Mouse (Mus musculus): ENCODE data around the gene Cirbp. TPM values are rescaled to one million over a fixed set of nuclear protein-coding genes. Genes with fewer than 3 reads are reported as not detected.
A peak's percentile ranks its signal among the peaks of the same experiment; 100 is the strongest.
"Not testable (repeated sequence)": the region's sequence is repeated elsewhere in the genome, so short reads cannot be mapped to it uniquely, and the experiment has no call there.

Gene Cirbp
- total RNA-seq, 1 experiment = 69.6 TPM

DNA sequence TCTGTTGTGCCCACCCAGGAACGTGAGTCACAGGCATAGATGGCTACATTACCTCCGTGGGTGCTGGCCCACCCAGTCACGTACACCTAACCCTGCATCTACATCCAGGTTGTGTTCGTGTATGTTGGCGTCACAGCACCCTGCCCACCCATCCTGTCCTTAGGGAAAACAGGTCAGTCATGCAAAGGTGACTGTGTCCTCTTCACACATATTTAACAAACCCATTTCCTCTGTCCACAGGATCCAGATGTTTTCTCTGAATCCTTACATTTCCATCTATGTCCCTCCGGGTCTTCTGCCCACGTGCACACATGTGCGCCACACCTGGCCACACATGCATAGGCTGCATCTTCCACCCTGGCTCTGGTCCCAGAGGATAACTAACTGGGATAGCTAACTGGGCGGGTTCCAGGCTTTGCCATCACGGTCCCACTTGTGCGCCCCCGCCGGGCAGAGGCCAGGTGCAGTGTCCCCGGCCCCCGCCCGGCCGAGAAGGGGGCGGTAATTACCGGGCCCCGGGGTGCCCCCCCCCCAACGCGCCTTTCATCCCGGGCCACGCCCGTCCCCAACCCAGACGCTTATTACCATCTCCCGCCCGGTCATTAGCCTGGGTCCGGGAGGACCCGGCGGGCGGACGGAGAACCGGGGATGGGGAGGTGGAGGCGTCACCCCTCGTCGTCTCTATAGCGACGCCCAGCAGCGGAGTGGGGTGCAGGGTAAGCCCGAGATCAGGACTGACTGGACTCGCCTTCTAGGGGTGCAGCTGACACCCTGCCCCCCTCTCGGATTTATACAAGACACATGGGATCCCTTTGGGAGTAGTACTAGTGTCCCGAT is 1.4 kb upstream of the Cirbp start:
- no peak for DNase-seq (ENCODE audit: low read depth, low spot score)
- in situ Hi-C loops (cut with MboI; ENCODE audit: low sequenced_read_pairs in 2 of 2, unreplicated experiment in 2 of 2) = no loop called here

GRCm38 (mm10) chr10:80164998-80165344 is 814 bp upstream of the Cirbp start:
- H3K36me3 ChIP-seq (ENCODE audit: control insufficient read depth, insufficient read depth, low read length, poor library complexity, severe bottlenecking) = peaks cover 4% of the 10 kb centered on the region
- no peaks in the 10 kb centered on the region for H3K9me3 ChIP-seq (ENCODE audit: control insufficient read depth, insufficient read depth, low read depth, low read length)
- TF ChIP-seq HCFC1 (IDR thresholded peaks at IDR 0.05; ENCODE audit: borderline replicate concordance, insufficient read depth, low read length) (peak; percentile 69; the same call in 1 of the 2 replicates), ZNF384 (IDR thresholded peaks at IDR 0.05; ENCODE audit: low read depth, low read length) (0 out of 2 replicates have a peak, but pooled peaks have one; percentile 23), CHD2 (IDR thresholded peaks at IDR 0.05; ENCODE audit: low read depth, low read length) (no peak), ZC3H11A (IDR thresholded peaks at IDR 0.05; ENCODE audit: borderline replicate concordance, low read depth, low read length) (peak; percentile 98), MAFK (IDR thresholded peaks at IDR 0.05; ENCODE audit: insufficient read depth, low read depth, low read length) (0 out of 2 replicates have a peak, but pooled peaks have one; percentile 9)
- no peak overlapping the region for H3K9ac ChIP-seq (ENCODE audit: insufficient read depth, low read depth, low read length, poor library complexity, severe bottlenecking)
- H3K4me3 ChIP-seq (ENCODE audit: insufficient read depth in 1 of 2, low read depth in 1 of 2, low read length in 2 of 2, poor library complexity in 1 of 2, severe bottlenecking in 1 of 2) = peak overlapping the region; percentile 20 to 44; a peak in 2 of 4 replicates
- DNase-seq (ENCODE audit: low read depth, low spot score) = peak; percentile 85
- in situ Hi-C loops (cut with MboI; ENCODE audit: low sequenced_read_pairs in 2 of 2, unreplicated experiment in 2 of 2) = no loop called here
- H3K4me1 ChIP-seq (ENCODE audit: control insufficient read depth in 2 of 2, insufficient read depth in 2 of 2, low read length in 2 of 2, poor library complexity in 1 of 2) = peaks cover 11 to 32% of the 10 kb centered on the region in 2 experiments
- no peak overlapping the region for H3K27ac ChIP-seq (ENCODE audit: insufficient read depth, low read depth, low read length, poor library complexity, severe bottlenecking)

More for the DNA sequence above, 1.4 kb upstream of the Cirbp start:
- no peak overlapping the region for H3K27ac ChIP-seq (ENCODE audit: insufficient read depth, low read depth, low read length, poor library complexity, severe bottlenecking)
- no peaks in the 10 kb centered on the region for H3K9me3 ChIP-seq (ENCODE audit: control insufficient read depth, insufficient read depth, low read depth, low read length)
- TF ChIP-seq ZC3H11A (IDR thresholded peaks at IDR 0.05; ENCODE audit: borderline replicate concordance, low read depth, low read length) (no peak), HCFC1 (IDR thresholded peaks at IDR 0.05; ENCODE audit: borderline replicate concordance, insufficient read depth, low read length) (no peak), MAFK (IDR thresholded peaks at IDR 0.05; ENCODE audit: insufficient read depth, low read depth, low read length) (no peak), ZNF384 (IDR thresholded peaks at IDR 0.05; ENCODE audit: low read depth, low read length) (no peak), CHD2 (IDR thresholded peaks at IDR 0.05; ENCODE audit: low read depth, low read length) (no peak)
- no peaks in the 10 kb centered on the region for H3K36me3 ChIP-seq (ENCODE audit: control insufficient read depth, insufficient read depth, low read length, poor library complexity, severe bottlenecking)
- no peak overlapping the region for H3K9ac ChIP-seq (ENCODE audit: insufficient read depth, low read depth, low read length, poor library complexity, severe bottlenecking)
- H3K4me1 ChIP-seq (ENCODE audit: control insufficient read depth in 2 of 2, insufficient read depth in 2 of 2, low read length in 2 of 2, poor library complexity in 1 of 2) = peaks cover 11 to 33% of the 10 kb centered on the region in 2 experiments
- peak overlapping the region; percentile 20 to 44; a peak in 2 of 4 replicates for H3K4me3 ChIP-seq (ENCODE audit: insufficient read depth in 1 of 2, low read depth in 1 of 2, low read length in 2 of 2, poor library complexity in 1 of 2, severe bottlenecking in 1 of 2)

DNA sequence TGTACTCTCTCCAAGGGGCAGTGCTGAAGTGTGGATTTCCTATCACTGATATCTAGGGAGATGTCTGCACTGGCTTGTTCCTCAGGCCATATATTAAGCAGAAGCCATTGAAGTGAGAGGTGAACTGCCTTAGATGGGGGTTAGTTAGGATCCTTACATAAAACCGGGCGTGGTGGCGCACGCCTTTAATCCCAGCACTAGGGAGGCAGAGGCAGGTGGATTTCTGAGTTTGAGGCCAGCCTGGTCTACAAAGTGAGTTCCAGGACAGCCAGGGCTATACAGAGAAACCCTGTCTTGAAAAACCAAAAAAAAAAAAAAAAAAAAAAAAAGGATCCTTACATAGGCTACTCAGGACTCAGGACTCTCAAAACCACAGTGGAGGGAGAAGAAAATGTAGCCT is 351 bp downstream of the Cirbp start:
- peaks cover 13 to 41% of the 10 kb centered on the region in 2 experiments for H3K4me1 ChIP-seq (ENCODE audit: control insufficient read depth in 2 of 2, insufficient read depth in 2 of 2, low read length in 2 of 2, poor library complexity in 1 of 2)
- not testable (repeated sequence) for H3K9ac ChIP-seq (ENCODE audit: insufficient read depth, low read depth, low read length, poor library complexity, severe bottlenecking)

GRCm38 (mm10) chr10:80167460-80168037 is 1.8 kb downstream of the Cirbp start:
- in situ Hi-C loops (cut with MboI; ENCODE audit: low sequenced_read_pairs in 2 of 2, unreplicated experiment in 2 of 2) = no loop called here

More for the DNA sequence above, 351 bp downstream of the Cirbp start:
- in situ Hi-C loops (cut with MboI; ENCODE audit: low sequenced_read_pairs in 2 of 2, unreplicated experiment in 2 of 2); H3K9me3 ChIP-seq (ENCODE audit: control insufficient read depth, insufficient read depth, low read depth, low read length); H3K27ac ChIP-seq (ENCODE audit: insufficient read depth, low read depth, low read length, poor library complexity, severe bottlenecking); H3K4me3 ChIP-seq (ENCODE audit: insufficient read depth in 1 of 2, low read depth in 1 of 2, low read length in 2 of 2, poor library complexity in 1 of 2, severe bottlenecking in 1 of 2); DNase-seq (ENCODE audit: low read depth, low spot score): not testable (repeated sequence)
- peaks cover 14% of the 10 kb centered on the region for H3K36me3 ChIP-seq (ENCODE audit: control insufficient read depth, insufficient read depth, low read length, poor library complexity, severe bottlenecking)

More at GRCm38 (mm10) chr10:80167460-80168037, 1.8 kb downstream of the Cirbp start:
- Histone ChIP-seq H3K36me3 (ENCODE audit: control insufficient read depth, insufficient read depth, low read length, poor library complexity, severe bottlenecking) (peaks cover 24% of the 10 kb centered on the region), H3K9ac (ENCODE audit: insufficient read depth, low read depth, low read length, poor library complexity, severe bottlenecking) (peak overlapping the region; percentile 98), H3K4me3 (ENCODE audit: insufficient read depth in 1 of 2, low read depth in 1 of 2, low read length in 2 of 2, poor library complexity in 1 of 2, severe bottlenecking in 1 of 2) (peak overlapping the region; percentile 71 to 87), H3K27ac (ENCODE audit: insufficient read depth, low read depth, low read length, poor library complexity, severe bottlenecking) (peak overlapping the region; percentile 98), H3K4me1 (ENCODE audit: control insufficient read depth in 2 of 2, insufficient read depth in 2 of 2, low read length in 2 of 2, poor library complexity in 1 of 2) (peaks cover 9 to 35% of the 10 kb centered on the region in 2 experiments), H3K9me3 (ENCODE audit: control insufficient read depth, insufficient read depth, low read depth, low read length) (no peaks in the 10 kb centered on the region)
- DNase-seq (ENCODE audit: low read depth, low spot score) = peak; percentile 97
- TF ChIP-seq ZC3H11A (IDR thresholded peaks at IDR 0.05; ENCODE audit: borderline replicate concordance, low read depth, low read length) (no peak), MAFK (IDR thresholded peaks at IDR 0.05; ENCODE audit: insufficient read depth, low read depth, low read length) (no peak), CHD2 (IDR thresholded peaks at IDR 0.05; ENCODE audit: low read depth, low read length) (no peak), HCFC1 (IDR thresholded peaks at IDR 0.05; ENCODE audit: borderline replicate concordance, insufficient read depth, low read length) (0 out of 2 replicates have a peak, but pooled peaks have one; percentile 9)

All from ES-E14 (cell line).